Mouse (Mus musculus): Measurements from ENCODE around the gene Vps13d. TPM values are rescaled to one million over a fixed set of nuclear protein-coding genes. Genes with fewer than 3 reads are reported as not detected.

The Vps13d gene
- total RNA-seq, 2 experiments from 2014 or later: 52.8 to 53.6 TPM

DNA sequence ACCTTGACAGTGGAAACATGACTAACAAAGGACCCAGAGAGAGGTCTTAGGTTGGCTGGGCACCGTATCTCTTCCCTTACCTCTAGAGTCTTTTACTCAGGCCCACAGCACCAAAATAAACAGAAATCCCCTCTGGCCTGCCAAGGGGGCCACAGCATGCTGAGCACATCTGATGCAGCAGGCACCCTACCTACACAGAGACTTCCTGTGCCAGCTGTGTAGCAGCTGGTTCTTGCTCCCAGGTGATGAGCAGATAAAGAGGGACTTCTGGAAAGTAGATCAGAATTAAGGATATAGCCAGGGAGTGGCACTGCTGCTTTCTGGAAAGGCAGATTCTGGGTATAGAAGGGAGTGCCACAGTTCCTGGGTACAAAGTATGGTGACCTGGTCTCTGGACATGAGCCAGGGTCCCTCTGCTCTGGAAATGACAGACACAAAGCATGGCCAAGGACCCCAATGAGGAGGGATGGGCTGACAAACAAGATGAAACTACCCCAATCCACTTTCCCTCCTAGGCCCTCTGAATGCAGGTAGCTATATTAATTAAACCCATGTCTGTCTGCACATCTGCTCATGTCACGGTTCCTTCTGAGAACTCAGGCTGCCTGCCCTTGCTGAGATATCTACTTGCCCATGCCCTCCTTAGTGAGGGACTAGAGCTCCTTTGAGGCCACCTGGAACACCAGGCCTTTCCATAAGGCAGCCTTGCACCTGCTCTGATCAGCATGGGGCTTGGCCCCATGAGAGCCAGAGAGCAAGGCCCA lies 195.8 kb downstream of the Vps13d start:
- no peak for DNase-seq (ENCODE audit: extremely low spot score in 1 of 2, low spot score in 2 of 2)
- intact Hi-C loops (cut with DNase I): no loop called here

DNA sequence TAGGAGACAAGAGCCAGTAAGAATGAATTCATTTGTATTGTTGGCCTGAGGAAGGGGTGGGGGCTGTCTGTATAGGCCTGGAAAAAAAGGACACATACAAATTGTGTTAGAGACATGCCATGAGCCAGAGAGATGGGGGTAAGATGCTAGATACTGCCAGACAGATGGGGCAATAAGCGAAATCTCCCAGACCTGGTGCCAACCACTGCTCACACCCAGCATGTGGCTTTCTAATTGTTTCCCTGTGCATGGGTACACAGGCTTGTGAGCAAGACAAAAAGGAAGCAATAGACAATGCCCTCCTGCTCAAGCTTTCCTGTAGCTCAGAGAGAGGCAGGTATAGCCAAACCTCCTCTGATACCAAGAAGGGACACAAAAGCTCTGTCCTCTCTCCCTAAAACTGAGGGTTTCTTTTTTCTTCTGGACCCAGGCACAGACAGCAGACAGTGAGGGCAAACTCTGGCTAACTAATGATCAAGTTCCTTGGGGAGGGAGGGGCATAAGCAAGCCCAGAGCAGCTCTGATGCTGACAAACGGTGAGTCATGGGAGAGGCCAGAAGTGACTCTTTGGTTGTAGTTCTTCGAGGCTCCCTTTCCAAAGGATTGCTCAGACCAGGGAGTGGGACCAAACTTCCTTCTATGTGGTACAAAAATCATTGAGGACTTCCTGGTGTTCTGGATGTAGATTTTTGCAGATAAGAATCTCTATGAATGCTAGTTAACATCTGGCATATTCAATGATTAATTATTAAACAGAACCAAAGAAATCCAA lies 196.7 kb downstream of the Vps13d start:
- intact Hi-C loops (cut with DNase I): no loop called here
- DNase-seq (ENCODE audit: extremely low spot score in 1 of 2, low spot score in 2 of 2): no peak

DNA sequence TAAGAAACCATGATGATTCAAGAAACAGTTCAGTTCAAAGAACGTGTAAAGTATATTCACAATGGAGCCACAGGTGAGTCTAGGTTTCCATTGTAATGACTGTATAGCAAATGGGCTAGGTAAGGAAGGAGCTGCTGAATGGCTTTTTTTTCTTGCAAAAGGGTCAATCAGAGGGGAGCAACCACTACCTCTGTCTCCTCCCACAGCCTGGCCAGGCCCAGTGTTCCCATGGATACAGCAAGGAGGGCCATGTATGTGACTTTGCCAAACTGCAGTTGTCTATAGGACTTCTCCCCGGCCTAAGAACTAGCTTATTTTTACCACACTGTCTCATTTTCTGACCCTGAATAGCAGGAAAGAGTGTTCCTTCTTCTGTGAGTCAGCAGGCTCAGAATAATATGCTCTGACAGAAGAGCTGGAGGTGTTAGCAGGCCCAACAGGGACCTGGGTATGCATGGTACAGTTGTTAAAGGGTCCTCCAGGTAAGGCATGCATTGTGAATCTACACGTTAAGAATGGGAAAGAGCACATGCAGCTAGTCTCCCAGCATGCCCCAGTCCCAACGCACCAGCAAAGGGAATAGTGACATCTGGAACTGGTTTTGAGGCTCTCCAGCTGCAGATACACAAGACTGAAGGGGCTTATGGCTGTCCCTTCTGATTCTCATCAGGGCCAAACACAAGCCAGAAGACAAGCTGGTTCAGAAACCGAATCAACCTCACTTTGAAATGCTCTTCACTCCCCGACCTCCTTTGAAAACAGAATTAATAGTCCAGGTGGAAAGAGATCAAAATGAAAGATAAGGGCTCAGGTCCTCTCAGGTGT lies 197.6 kb downstream of the Vps13d start:
- DNase-seq (ENCODE audit: extremely low spot score in 1 of 2, low spot score in 2 of 2): no peak
- intact Hi-C loops (cut with DNase I): no loop called here

DNA sequence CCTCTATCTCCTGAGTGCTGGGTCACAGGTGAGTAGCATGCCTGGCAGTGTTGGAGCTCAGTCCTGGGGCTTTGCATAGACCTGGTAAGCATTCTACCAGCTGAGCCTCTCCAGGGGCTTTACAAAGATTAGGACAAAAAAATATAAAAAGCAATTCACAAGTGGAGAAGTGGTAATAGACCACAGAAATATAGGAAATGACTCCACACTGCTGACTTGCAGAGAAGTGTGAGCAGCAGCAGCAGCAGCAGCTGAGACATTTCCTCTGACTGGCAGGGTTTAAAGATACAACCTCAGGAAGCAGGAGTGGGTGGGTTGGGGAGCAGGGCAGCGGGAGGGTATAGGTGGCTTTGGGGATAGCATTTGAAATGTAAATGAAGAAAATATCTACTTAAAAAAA lies 199.0 kb downstream of the Vps13d start:
- intact Hi-C loops (cut with DNase I): no loop called here
- DNase-seq (ENCODE audit: extremely low spot score in 1 of 2, low spot score in 2 of 2): no peak

DNA sequence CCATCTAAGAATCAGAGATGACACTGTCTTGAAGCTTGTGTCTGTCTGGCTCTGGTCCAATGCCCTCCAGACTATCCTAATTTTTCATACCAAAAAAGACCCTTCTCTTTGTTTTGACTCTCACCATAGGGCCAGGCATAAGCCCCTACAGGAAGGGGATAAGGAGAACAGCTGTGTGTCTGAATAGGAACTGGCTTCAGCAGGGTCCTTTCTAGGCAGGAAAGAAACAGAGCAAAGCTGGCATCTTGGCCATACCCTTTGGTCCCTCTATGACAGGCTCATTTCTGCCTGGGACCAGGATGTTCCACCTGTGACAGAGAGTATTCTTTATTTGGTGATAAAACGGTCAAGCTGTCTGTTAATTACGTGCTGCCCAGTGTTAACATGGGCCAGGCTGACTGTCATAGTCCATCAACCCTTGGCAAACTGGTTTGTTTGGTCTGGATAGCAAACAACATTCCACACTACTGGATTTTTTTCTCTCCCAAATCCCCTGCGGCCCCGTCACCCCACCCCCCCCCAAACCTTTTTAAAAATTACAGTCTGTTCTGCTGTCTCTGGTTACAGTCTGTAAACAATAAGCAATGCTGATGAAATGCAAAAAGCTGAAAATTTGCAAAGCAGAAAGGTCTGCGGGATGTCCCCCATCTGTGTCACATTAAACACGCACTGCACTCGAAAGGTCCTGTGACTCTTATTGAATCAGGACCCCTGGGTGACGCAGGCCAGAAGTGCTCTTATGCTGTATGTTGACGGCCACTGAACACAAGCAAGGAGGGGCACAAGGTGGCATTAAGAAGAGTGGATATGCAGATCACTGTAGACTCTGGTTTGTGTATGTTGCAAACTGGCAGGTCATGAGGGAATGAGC lies 201.5 kb downstream of the Vps13d start:
- intact Hi-C loops (cut with DNase I): no loop called here
- DNase-seq (ENCODE audit: extremely low spot score in 1 of 2, low spot score in 2 of 2): no peak

DNA sequence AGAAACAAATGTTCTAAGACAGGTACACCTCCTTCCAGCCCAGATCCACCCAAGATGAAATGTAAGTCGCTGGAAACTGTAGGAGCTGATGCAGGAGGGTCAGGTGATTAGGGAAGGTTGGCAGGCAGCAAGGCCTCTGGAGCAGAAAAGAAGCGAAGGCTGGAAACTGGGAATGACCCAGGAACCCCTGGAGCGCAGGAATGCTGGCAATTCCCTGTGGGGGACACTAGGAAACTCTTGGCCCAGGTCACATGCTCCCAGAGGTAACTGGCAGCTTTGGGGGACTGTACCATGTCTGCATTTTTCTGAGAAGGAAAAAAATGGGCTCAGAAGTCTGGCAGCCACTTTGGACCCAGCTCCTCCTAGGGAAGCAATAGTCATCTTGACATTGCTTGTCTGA lies 202.4 kb downstream of the Vps13d start:
- intact Hi-C loops (cut with DNase I): no loop called here
- DNase-seq (ENCODE audit: extremely low spot score in 1 of 2, low spot score in 2 of 2): peak in 1 of 2 experiments; percentile 45

DNA sequence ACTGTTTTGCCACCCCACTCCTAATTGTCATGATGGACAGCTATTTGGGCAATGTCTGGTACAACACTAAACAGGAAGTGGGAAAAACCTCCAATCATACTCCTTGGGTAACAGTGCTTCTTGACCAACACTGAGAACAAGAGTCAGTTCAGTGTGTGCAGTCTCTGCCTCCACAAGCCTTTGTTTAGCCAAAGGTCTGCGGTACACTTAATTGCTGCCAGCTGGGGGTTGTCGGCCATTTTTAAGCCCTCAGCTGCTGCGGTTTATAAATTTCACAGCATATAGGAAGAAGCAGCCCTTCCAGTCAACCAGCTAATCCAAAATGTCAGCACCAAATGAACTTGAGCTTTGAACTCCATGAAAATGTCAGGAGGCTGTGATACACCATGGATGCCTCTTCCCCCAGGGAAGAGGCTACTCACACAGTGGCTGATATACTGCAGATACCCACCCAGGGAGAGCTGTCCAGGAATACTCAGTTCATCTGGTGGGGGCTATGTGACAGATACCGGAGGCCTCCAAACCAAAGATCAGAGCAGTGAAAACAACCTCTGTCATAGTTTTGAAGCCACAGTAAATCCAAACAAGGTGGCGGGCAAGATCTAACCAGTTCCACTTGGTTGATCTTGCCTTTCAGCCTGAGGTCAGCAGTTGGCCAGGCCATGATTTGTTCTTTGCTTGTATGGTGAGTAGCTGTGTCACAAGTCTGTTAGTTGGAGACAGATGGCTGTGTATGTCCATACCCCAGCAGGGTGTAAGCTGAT lies 206.2 kb downstream of the Vps13d start:
- no peak for DNase-seq (ENCODE audit: extremely low spot score in 1 of 2, low spot score in 2 of 2)
- intact Hi-C loops (cut with DNase I): no loop called here

DNA sequence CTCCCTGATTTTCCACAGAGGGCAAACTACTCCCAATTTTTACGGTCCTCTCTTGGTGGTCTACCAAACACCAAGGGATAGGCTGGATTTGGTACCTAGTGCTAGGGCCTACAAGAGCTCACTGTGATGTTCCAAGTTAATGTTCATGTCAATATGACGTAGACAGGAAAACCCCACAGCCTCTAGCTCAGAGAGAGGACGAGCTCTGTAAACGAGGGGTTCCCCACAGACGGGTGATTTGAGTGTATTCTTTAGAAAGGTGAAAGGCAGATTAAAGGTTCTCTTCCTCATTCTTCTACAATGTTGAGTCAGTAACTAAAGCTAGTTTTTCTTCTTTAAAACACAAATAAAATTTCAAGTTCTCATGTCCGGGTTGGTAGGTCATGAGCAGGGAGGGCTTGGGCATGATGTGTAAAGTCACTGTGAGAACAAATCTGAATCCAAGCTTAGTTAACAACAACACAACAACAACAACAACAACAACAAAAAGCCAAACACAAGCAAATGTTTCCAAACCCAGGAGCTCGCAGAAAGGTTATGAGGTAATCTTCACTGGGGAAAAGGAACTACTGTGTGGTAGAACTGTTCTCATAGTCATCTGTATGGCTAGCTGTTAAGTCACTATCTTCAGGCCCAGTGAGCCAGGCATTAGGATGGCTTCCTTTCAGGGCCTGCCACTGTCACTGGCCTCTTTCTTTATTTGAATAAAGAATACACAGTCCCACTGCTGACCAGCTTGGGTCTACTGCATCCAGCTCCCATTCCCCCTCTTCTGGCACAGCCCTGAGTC lies 208.6 kb downstream of the Vps13d start:
- no peak for DNase-seq (ENCODE audit: extremely low spot score in 1 of 2, low spot score in 2 of 2)
- intact Hi-C loops (cut with DNase I): no loop called here

DNA sequence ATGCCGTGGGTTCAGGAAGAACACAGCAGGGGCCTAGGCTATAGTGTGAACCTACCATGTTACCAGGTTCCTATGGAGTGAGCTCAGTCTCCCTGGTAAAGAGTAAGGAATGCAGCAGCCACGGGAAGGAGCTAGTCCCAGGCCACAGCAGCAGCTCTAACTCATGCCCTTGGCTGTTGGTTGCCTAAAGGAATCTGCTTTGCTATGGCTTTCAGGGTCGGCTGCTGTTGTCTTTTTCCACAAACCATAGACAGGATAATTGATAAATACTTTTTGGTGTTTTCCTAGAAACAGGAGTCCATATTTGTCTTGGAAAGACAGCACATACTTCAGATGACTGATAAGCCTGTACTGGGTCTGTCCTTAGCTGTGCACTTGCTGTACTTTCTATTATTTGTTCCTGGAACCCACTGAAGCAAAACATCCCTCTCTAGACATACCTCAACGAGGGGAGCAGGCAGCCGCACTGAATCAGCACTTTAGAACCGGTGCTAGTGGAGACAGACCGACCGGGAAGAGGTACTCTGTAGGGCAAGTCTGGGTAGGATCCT lies 210.9 kb downstream of the Vps13d start:
- intact Hi-C loops (cut with DNase I): no loop called here

DNA sequence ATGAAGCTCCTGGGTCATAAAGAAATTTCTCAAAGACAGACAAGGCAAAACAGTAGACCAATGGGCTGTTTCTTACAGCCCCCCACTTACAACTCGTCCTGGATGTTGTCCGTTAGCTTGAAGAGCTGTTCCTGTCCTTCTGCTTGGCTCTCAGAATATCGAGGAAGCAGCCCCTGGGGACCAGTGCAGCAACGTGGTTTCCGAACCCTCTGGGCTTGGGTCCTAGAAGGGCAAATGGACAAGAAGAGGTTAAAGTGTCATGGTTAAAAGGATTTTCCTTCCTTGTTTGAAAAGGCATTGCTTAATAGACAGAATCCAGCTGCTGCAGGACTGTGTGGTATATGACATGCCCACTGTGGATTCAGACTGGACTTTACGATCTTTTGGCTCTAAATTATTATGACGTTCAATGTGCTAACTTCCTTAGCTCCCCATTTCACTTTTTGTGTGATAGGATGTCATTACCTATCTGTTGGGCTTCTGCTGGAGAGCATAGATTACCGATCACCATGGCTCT lies 211.5 kb downstream of the Vps13d start:
- DNase-seq (ENCODE audit: extremely low spot score in 1 of 2, low spot score in 2 of 2): no peak
- intact Hi-C loops (cut with DNase I): no loop called here

More for the DNA sequence above, 210.9 kb downstream of the Vps13d start:
- no peak for DNase-seq (ENCODE audit: extremely low spot score in 1 of 2, low spot score in 2 of 2)

DNA sequence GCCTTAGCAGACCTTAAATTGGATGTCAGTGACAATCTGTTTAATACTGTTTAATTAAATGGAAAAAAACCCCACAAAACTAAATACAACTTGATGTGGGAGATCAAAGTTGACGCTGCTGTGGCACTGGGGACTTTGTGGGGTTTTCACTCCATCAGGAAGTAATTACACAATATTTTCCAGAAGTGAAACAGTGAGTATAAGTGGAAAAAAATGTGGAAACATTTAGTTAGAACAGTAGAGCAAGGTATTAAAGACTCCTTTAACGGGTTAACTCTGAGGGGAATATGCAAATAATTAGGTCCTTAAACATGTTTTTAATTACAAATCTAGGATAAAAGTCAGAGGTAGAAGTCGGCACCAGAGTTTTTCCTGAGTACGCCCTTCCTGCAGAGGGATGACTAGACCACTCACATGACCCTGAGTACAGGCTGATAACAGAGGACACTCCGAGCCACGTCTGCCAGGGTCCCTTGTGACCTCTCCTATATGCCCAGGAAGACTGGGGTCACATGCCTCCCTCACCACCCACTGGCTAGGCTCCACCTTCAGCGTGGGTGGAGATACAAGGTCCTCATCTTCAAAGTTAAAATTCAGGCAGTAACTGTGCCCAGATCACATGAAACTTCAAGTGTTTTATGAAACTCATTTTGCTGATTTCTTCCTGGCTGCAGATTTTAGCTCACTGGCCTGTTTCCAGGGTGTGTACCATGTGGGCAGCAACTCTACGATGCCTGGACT lies 213.8 kb downstream of the Vps13d start:
- peak in 1 of 2 experiments; percentile 34 for DNase-seq (ENCODE audit: extremely low spot score in 1 of 2, low spot score in 2 of 2)
- intact Hi-C loops (cut with DNase I): no loop called here

DNA sequence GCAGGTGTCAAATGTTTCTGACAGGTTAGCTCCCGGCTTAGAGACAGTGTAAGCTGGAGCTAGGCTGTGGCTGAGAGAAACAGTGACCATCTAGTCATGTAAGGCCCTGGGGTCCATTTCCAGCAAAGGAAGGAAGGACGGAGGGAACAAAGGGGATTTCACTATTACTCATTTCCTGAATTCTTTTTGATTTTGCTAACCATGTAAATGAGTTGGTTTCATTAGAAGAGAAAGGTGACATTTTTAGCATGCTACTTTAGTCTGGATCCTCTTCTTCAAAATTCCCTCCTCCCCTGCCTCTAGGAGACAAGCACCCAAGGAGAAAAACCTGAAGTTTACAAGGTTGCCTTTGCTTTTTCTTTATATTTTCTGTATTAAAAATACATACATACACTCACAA lies 214.7 kb downstream of the Vps13d start:
- no peak for DNase-seq (ENCODE audit: extremely low spot score in 1 of 2, low spot score in 2 of 2)
- intact Hi-C loops (cut with DNase I): no loop called here

DNA sequence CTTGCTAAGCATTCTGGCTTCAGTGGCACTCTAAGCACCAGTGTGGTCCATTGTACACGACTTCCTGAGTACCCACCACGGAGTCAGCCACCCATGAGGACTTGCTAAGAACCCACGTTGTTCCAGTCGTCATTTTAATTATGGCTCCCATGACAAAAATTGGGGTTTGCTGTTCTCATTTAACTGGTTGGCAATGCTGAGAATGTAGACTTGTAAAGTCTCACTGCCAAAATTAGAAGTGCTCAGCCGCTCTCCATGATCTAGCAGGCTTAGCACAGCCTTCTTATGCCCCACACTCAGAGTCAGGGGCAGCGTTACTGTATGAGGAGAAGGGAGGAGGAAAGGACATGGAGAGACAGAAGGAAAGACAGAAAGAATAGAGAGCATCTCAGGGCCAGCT lies 216.8 kb downstream of the Vps13d start:
- intact Hi-C loops (cut with DNase I): loop anchor here (10.0 kb wide), 1 partner anchor 83 kb away; the partner anchor contains the start of gene Dhrs3
- DNase-seq (ENCODE audit: extremely low spot score in 1 of 2, low spot score in 2 of 2): no peak

DNA sequence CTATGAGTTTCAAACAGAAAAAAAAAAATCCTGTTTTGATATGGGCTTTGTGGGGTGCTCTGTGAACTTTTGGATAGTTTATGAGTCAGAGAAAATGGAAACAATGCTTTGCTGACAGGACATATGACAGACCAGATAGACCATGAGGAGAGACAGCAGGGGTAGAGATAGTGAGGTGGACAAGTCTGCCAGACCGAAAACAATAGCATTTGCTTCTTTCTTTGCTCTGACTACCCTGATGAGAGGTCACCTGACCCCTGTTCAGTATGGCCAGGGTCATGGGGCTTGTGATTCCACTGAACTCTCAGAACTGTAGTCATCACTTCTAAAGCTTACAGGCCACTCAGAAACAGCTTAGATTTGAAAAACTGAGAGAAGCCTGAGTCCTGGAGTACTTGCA lies 217.7 kb downstream of the Vps13d start:
- intact Hi-C loops (cut with DNase I): loop anchor here (10.0 kb wide), 1 partner anchor 82 kb away; the partner anchor contains the start of gene Dhrs3
- DNase-seq (ENCODE audit: extremely low spot score in 1 of 2, low spot score in 2 of 2): no peak

DNA sequence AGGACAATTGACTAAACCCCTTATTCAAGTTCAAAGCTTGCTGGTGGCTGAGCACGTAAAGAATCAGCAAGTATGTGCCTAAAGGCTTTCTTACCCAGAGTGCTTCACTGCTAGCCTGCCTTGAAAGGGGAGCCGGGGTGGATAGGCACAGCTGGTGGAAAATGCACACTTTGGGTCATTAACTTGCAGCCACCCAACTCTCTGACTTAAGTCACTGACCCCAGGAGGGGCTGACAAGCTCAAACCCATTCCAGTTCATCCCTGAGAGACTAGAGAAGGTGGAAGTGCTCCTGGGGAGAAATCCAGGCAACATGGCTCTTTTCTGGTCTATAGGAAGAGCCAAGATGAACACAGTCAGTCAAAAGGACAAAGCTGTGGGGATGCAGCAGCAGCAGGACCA lies 219.3 kb downstream of the Vps13d start:
- no peak for DNase-seq (ENCODE audit: extremely low spot score in 1 of 2, low spot score in 2 of 2)
- intact Hi-C loops (cut with DNase I): loop anchor here (10.0 kb wide), 1 partner anchor 81 kb away; the partner anchor contains the start of gene Dhrs3

DNA sequence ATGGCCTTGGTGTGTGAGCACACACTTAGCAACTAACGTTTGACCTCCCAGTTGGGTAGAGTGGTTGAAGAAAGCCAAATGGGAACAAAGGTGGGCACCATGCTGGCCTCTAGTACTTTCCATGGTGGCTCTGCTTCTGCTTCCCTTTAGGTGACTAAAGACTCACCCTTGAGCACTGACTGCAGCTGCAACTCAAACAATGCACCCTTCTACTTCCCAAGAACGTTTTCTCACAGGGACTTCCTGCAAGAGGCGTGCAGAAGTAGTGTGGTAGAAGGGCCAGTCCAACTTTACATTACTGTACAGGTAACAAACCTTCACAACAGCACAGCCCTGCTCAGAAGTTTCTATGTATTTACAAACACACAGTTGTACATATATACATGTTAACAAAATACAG lies 220.3 kb downstream of the Vps13d start:
- no peak for DNase-seq (ENCODE audit: extremely low spot score in 1 of 2, low spot score in 2 of 2)
- intact Hi-C loops (cut with DNase I): loop anchor here (10.0 kb wide), 1 partner anchor 80 kb away; the partner anchor contains the start of gene Dhrs3
